Mouse (Mus musculus) forebrain, embryonic 10.5 days (tissue): ENCODE measurements around the gene Neurod2. TPM values are rescaled to one million over a fixed set of nuclear protein-coding genes. Genes with fewer than 3 reads are reported as not detected.

Source experiments
- DNase-seq: peaks from one replicate; pipeline ENCODE4 v3.0.0-alpha.2; 2017; ENCODE audit warnings: low spot score; ENCODE audit errors: extremely low spot score
- H3K27ac ChIP-seq: fragments of 300-500 bp; sonication (generic); 2 replicates; pipeline ENCODE4 v1.5.1; 2016; ENCODE audit warnings: mild to moderate bottlenecking
- H3K27me3 ChIP-seq: fragments of 300-500 bp; sonication (generic); 2 replicates; pipeline ENCODE4 v1.6.1; 2016; ENCODE audit warnings: mild to moderate bottlenecking; ENCODE audit not compliant: poor library complexity, severe bottlenecking
- H3K36me3 ChIP-seq: fragments of 300-500 bp; sonication (generic); replicated peaks from 2 replicates; pipeline ENCODE4 v1.6.1; 2016; ENCODE audit warnings: mild to moderate bottlenecking, moderate library complexity
- H3K4me1 ChIP-seq: fragments of 300-500 bp; sonication (generic); 2 replicates; pipeline ENCODE4 v1.6.1; 2016
- H3K4me3 ChIP-seq: fragments of 300-500 bp; sonication (generic); 2 replicates; pipeline ENCODE4 v1.5.1; 2016; ENCODE audit warnings: mild to moderate bottlenecking, moderate library complexity
- H3K9me3 ChIP-seq: fragments of 300-500 bp; sonication (generic); 2 replicates; pipeline ENCODE4 v1.6.1; 2016; ENCODE audit warnings: mild to moderate bottlenecking, moderate library complexity
- WGBS: fragments of 180-500 bp; shearing (Covaris S2); methylation state at CpG from one replicate; pipeline ENCODE4 v1.1.7; 2016; 5-methylcytosine and 5-hydroxymethylcytosine counted together
- polyA plus RNA-seq: library from polyadenylated mRNA; unstranded; fragments of >200 nt; fragmentation: Nextera tagmentation; extraction: Ambion mirVana; gene quantifications from 2 replicates; pipeline ENCODE4 v1.2.1, GENCODE M21; 2016

The Neurod2 gene
- polyA plus RNA-seq, 1 experiment from 2014 or later: 0.14 TPM

DNA sequence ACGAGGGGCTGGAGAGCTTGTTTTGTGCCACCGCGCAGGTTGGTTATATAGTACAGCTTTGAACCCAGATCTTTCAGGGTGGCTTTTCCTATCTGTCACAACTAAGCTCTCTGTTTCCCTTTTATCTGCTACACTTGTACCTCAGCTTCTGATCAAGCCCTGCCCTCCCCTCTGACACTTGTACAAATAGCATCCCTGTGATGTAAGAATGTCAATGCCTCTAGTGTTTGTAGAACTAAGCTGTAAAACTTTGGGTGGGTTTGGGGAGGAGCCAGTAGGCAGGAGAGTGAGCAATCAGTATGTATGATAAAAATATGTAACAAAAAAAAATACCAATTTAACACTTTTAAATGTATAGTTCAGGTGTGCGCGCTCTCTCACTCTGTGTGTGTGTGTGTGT, 35.0 kb upstream of the Neurod2 start:
- Histone ChIP-seq H3K4me3 (no peak overlapping the region), H3K36me3 (no peaks in the 10 kb centered on the region; the same call in 1 of the 2 replicates), H3K9me3 (no peaks in the 10 kb centered on the region), H3K27me3 (no peaks in the 10 kb centered on the region), H3K4me1 (peaks cover 34% of the 10 kb centered on the region), H3K27ac (no peak overlapping the region)
- DNase-seq: no peak
- 94% methylated on average over 5 of the region's 5 CpGs for WGBS

DNA sequence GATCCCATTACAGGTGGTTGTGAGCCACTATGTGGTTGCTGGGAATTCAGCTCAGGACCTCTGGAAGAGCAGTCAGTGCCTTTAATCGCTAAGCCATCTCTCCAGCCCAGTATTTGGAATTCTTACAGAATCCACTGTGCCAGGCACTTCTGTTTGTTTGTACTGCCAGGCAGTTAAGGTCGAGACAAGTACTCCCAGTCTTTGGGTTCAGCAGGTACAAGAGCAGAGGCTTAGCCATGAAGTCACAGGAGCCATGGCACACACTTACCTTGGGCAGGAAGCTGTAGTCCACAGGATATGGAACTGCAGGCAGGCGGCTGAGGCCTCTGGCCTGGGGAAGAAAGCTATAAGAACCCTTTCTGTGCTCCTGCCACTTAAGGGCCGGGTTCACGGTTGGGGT, 34.4 kb upstream of the Neurod2 start:
- H3K27ac ChIP-seq: no peak overlapping the region
- 90% methylated on average over 5 of the region's 5 CpGs for WGBS
- H3K9me3 ChIP-seq: no peaks in the 10 kb centered on the region
- H3K4me1 ChIP-seq: peaks cover 40% of the 10 kb centered on the region
- no peaks in the 10 kb centered on the region for H3K27me3 ChIP-seq
- H3K36me3 ChIP-seq: no peaks in the 10 kb centered on the region; the same call in 1 of the 2 replicates
- no peak for DNase-seq
- H3K4me3 ChIP-seq: no peak overlapping the region

DNA sequence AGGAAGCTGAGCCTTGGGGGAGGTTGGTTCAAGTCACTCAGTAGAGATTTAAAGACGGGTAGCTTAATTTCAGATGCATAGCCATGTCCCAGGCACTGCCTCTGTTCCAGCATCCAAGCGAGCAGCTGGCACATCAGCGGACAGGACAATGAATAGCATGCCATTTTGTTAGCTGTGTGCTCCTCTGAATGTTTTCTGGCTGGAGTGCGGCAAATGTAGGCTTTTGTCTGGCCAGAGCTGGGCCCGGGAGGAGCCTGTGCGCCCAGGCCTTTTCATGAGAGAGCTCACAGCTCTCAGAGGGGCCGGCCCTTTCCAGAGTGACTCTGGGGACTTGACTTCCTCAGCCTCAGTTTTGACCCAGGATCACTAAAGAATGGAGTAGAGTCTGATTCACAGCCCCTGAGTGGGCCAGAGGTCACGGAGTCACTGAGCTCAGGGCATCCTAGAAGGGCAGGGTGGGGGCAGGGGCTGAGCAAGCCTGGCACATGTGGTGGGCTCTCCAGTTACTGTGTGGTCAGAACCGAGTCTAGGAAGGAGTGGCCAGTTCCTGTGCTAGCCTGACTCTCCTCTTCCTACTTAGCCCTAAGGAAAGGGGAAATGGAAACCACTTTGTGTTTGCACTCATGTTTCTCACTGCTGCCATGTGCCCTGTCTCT, 31.5 kb upstream of the Neurod2 start:
- Histone ChIP-seq H3K4me3 (no peak overlapping the region), H3K36me3 (no peaks in the 10 kb centered on the region), H3K4me1 (peaks cover 59% of the 10 kb centered on the region), H3K27me3 (peaks cover 13% of the 10 kb centered on the region), H3K27ac (peak overlapping the region; percentile 27), H3K9me3 (no peaks in the 10 kb centered on the region)
- WGBS: 59% methylated on average over 9 of the region's 9 CpGs
- DNase-seq: no peak

DNA sequence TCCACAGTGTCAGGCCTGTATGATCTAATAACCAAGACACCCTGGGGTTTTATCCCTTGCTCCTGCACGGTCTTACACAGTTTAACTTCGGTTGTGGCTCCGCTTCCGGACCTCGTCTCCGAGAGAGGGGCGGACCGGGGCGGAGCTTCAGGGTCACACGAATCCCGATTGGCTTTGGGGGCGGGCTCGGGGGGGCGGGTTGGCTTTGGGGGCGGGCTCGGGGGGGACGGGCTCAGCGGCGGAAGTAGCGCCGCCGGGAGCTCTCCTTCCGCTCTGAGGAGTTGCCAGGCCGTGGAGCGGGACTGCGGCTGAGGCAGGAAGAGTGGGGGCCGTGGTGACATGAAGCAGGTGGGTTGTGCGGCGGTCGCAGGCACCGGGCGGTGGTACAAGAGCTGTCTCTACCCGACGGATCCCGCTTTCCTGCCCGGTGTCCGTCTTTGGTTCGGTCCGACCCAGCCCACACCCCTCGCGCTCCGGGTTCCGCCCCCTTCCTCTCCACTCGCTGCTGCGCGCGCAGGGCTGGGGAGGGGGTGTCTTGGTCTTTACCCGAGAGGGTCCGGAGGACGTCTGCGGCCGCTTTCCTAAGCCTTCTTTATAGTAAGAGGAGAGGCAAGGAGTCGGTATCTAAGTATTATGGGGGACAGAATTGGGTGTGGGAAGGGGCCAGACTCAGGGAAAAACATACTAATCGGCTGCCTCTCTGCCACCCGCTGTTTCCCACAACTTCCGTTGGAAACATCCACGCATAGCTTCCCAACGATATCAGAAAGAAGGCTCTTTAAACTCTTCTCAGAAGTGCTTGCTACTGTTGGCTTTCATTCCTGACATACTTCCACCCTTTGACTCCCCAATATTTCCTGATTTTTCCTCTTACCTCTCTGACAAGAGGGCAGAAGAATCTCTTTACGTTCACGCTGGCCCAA, 29.0 kb upstream of the Neurod2 start, which contains the start of gene Stard3:
Gene Stard3, plus strand, starts transcription at position 208 of the 923 bp plus-strand sequence.
- H3K27ac ChIP-seq: peak within 1 kb of the TSS; percentile 93
- H3K36me3 ChIP-seq: no peaks in the 10 kb centered on the region
- DNase-seq: peak; percentile 90
- peaks cover 78% of the 10 kb centered on the region for H3K4me1 ChIP-seq
- H3K4me3 ChIP-seq: peak within 1 kb of the TSS; percentile 81
- peaks cover 38% of the 10 kb centered on the region for H3K27me3 ChIP-seq
- H3K9me3 ChIP-seq: no peaks in the 10 kb centered on the region
- under 1% methylated on average over 60 of the region's 60 CpGs for WGBS

GRCm38 (mm10) chr11:98357396-98358160, 28.1 kb upstream of the Neurod2 start:
- Histone ChIP-seq H3K4me1 (peaks cover 73% of the 10 kb centered on the region), H3K36me3 (no peaks in the 10 kb centered on the region), H3K4me3 (peak overlapping the region; percentile 81), H3K27me3 (peaks cover 47% of the 10 kb centered on the region), H3K27ac (peak overlapping the region; percentile 93), H3K9me3 (no peaks in the 10 kb centered on the region)
- no peak for DNase-seq
- 10% methylated on average over 13 of the region's 13 CpGs for WGBS

GRCm38 (mm10) chr11:98356625-98357394, 27.4 kb upstream of the Neurod2 start:
- peaks cover 67% of the 10 kb centered on the region for H3K4me1 ChIP-seq
- WGBS: 80% methylated on average over 7 of the region's 7 CpGs
- H3K27me3 ChIP-seq: peaks cover 54% of the 10 kb centered on the region
- no peak for DNase-seq
- no peaks in the 10 kb centered on the region for H3K36me3 ChIP-seq
- H3K4me3 ChIP-seq: peak overlapping the region; percentile 81; the same call in 1 of the 2 replicates
- H3K27ac ChIP-seq: peak overlapping the region; percentile 93; the same call in 1 of the 2 replicates
- no peaks in the 10 kb centered on the region for H3K9me3 ChIP-seq

DNA sequence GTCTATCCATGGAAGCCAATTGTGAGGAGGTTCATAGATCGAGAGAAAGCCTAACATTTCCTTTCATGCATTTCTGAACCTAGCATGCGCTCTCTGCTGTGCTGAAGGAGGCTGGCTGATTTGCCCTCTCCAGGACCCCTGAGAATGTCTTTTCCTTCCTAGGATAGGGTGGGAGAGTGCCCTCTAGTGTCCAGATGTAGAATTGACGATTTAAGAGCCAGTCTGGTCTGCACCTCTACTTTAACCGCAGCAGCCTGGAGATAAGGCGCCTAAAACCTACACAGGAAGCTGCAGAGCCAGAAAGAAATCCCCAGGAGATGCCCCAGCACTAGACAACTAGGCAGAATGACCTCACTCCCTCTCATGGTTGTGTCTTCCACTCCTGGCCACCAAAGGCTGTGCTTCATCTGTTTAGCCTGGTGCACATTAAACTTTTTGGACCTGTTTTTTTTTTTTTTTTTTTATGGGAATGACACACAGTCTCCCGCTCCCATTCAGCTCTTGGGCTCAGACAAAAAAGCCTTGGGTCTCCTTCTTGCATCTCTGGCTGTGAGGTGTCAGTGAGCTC, 26.4 kb upstream of the Neurod2 start:
- Histone ChIP-seq H3K27me3 (peaks cover 64% of the 10 kb centered on the region), H3K4me1 (peaks cover 58% of the 10 kb centered on the region), H3K4me3 (no peak overlapping the region), H3K9me3 (no peaks in the 10 kb centered on the region), H3K27ac (no peak overlapping the region), H3K36me3 (no peaks in the 10 kb centered on the region)
- whole genome bisulfite sequencing: 9% methylated on average over 6 of the region's 6 CpGs
- peak; percentile 61 for DNase-seq

DNA sequence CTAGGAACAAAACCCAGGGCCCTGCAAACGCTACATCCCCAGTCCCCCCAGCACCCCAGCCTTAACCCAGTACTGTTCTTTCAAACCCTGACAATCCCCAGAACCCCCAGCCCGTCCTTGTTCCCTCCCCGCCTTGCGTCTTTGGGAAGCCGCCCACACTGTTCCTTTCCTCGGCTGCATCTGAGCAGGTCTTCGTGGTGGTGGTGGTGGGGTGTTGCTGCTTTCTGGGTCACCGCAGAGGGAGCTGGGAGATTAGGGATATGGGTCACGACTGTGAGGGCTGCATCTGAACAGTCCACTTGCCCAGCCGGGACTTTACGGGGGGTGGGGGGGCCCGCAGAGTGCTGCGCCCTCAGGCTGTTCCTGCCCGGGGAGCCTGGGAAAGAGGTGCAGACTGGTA, 25.0 kb upstream of the Neurod2 start:
- 61% methylated on average over 14 of the region's 14 CpGs for WGBS
- H3K9me3 ChIP-seq: no peaks in the 10 kb centered on the region
- peaks cover 44% of the 10 kb centered on the region for H3K4me1 ChIP-seq
- H3K27me3 ChIP-seq: peaks cover 78% of the 10 kb centered on the region
- no peak for DNase-seq
- no peak overlapping the region for H3K27ac ChIP-seq
- H3K36me3 ChIP-seq: no peaks in the 10 kb centered on the region
- H3K4me3 ChIP-seq: no peak overlapping the region

- Histone ChIP-seq H3K27ac (no peak overlapping the region), H3K4me3 (no peak overlapping the region), H3K36me3 (no peaks in the 10 kb centered on the region), H3K27me3 (peaks cover 85% of the 10 kb centered on the region), H3K4me1 (peaks cover 42% of the 10 kb centered on the region), H3K9me3 (no peaks in the 10 kb centered on the region)
- 31% methylated on average over 8 of the region's 8 CpGs for WGBS
- DNase-seq: no peak
Measured at GRCm38 (mm10) chr11:98353651-98354211, 24.3 kb upstream of the Neurod2 start.

DNA sequence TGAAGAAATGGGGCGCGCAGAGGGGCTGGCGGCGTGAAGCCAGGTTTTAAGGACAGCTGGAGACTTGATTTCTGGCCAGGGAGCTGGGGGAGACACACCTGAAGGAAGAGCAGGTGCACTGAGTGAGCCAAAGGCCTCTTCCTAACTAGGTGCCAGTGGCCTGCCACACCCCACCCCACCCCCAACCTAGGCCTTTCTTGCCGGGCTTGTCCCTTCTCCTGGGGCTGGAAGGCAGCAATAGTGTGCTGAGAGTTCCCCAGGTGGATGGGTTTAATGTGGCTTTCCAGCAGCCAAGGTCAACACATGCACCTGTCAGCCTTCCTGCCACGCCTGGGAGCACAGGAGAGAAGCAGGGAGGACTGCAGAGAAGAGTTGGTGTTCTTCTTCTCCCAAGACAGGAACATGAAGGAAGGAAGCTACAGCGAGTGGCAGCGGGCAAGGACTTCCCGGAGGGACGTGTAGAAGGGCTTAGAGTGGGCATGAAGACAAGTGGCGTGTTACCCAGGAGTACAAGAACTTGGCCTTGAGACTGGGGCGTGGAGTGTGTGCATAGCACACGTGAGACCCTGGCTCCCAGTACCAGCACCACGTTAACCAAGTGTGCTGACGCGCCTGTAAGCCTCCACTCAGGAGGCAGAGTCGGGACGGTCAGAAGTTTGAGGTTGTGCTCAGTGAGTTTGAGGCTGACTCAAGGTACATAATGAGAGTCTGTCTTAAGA, 23.0 kb upstream of the Neurod2 start:
- Histone ChIP-seq H3K4me1 (peaks cover 44% of the 10 kb centered on the region), H3K27me3 (peaks cover 98% of the 10 kb centered on the region), H3K4me3 (no peak overlapping the region), H3K9me3 (no peaks in the 10 kb centered on the region), H3K27ac (no peak overlapping the region), H3K36me3 (no peaks in the 10 kb centered on the region)
- 82% methylated on average over 18 of the region's 18 CpGs for WGBS
- no peak for DNase-seq

DNA sequence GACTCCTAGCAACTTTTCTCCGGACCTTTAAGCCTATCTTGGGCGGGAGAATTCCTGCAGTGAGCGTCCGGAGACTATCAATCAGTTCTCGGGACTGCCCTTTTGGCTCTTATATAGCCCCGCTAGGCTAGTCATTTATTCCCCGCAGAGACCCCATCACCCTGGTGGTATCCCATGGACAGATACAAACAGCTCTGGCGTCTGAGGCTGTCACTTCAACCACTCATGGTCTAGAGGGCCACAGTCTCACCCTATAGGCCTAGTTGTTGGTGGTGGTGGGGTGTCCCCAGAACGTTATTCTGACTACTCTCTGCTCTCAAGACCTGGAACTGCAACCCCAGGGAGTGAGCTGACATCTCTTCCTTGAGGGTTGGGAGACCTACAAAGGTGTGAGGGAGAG, 19.9 kb upstream of the Neurod2 start:
- H3K9me3 ChIP-seq: no peaks in the 10 kb centered on the region
- 3% methylated on average over 9 of the region's 9 CpGs for WGBS
- DNase-seq: no peak
- peak overlapping the region; percentile 54 for H3K4me3 ChIP-seq
- H3K27ac ChIP-seq: no peak overlapping the region
- no peaks in the 10 kb centered on the region for H3K36me3 ChIP-seq
- peaks cover 44% of the 10 kb centered on the region for H3K4me1 ChIP-seq
- peaks cover 100% of the 10 kb centered on the region for H3K27me3 ChIP-seq
